Mouse (Mus musculus): ENCODE data around the gene Tfb2m. TPM values are rescaled to one million over a fixed set of nuclear protein-coding genes. Genes with fewer than 3 reads are reported as not detected.

The Tfb2m gene
- total RNA-seq, 4 experiments from 2014 or later = 65.3 to 73.3 (median 69.0) TPM

DNA sequence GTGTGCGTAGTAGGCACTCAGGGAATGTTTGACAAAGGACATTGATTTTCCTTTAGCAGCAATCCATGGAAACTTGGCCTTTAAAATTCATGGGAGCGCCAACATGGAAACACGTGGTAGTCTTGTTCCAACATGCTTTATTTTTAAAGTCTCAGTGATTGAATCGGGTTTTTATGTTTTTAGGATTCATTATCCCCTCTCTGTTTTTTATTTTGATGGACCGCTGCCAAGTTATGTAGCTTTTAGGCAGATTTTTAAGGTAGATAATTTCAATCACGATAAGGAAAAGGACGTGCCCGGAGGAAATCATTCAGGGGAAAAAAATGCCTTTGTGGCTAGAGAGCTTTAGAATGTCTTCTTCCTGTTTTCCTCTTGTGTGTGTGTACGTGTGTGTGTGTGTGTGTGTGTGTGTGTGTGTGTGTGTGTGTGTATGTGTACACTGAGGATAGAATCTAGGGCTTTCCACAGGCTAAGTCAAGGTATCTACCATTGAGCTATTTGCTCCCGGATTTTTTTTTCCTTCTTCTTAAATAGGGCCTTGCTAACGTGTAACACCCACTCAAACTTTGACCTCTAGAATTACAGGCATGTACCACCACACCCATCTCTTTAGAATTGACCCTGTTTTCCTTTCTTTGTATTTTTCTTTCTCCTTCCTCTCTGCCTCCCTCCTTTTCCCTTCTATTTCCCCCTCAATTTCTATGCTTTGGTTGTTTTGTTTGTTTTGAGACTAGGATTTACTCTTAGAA, 13.6 kb upstream of the Tfb2m start:
- DNase-seq (ENCODE audit: low spot score) = peak; percentile 69

DNA sequence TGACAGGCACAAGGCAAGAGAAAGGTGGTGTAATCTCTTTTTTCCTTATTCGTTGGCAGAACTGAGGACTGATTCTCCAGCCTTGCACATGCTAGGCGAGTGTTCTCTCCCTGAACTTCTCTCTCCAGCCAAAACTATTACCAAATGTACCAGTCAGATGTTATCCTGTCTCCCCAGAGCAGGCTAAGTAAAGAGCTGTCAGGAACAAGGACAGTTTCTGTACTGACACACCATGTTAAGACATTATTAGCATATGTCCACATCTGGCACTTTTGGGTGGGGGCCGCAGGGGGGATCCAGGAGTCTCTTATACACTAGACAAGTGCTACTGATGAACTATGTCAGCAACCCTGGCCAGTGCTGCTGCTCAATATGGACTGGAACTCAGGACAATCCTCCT, 10.9 kb upstream of the Tfb2m start:
- no peak for DNase-seq (ENCODE audit: low spot score)

DNA sequence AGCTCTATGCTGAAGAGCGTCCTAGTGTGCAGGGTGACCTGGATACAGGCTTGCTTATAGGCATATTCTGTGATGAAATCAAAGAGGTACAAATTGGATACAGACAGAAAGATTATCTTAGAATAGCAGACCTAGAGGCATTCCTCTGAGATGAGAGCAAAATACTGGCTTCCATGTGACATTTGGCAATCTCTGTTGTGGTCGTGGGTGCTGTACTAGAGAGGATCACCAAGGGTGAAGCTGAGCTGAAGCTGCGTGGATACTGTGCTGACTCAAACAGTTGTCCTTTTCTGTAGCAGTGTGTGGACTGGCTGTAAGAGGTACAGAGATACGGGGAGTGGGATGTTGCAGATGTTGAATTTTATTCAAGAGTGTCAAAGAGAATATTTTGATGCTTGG, 7.9 kb upstream of the Tfb2m start:
- no peak for DNase-seq (ENCODE audit: low spot score)

DNA sequence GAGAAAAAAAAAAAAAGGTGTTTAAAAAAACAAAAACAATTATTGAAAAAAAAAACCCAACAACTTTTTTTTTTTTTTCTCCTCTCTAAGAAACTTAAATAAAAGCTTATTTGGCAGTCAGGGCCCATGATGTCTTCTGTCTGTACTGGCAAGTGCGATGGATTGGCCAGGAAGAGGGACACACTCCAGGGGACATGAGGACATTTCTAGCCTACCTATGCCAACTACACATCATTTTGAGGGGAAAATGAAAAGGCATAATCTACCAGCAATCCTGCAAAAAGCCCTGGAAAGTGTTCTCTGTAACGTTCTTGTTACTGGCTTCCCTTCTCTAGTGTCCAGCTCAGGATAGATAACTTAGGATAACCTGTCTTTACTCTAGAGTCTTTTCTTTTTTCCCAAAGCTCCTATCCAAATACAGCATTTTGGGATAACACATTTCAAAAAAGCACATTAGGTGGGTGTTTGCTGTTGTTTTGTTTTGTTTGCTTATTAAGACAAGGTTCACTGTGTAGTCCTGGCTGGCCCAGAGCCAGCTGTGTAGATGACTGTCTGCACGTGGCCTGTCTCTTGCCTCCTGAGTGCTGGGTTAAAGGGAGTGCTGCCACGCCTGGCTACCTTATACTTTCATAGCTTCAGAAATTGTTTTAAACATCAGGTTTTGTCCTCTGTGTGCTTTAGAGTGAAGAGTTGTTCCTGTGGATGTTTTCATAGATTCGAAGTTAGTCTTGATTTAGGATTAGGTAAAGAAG, 7.3 kb upstream of the Tfb2m start:
- peak; percentile 27 for DNase-seq (ENCODE audit: low spot score)

DNA sequence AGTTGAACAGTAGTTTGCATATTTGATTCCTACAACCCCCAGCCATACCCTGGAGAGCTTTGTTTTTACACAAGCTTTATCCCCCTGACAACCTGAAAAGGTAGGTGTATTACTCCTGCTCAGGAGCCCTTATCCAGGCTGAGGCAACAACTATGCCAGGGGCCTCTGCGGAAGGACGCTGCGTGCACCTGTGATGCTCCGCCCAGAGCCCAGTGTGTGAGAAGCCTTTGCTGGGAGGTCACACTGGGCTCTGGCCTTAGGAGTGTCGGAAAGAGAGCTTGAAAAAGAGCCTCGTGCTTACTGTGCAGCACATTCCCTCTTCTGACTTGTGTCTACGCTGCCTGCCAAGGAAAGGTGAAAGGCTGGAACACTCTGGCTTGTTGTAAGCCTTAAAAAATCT, 6.7 kb upstream of the Tfb2m start:
- DNase-seq (ENCODE audit: low spot score) = no peak

DNA sequence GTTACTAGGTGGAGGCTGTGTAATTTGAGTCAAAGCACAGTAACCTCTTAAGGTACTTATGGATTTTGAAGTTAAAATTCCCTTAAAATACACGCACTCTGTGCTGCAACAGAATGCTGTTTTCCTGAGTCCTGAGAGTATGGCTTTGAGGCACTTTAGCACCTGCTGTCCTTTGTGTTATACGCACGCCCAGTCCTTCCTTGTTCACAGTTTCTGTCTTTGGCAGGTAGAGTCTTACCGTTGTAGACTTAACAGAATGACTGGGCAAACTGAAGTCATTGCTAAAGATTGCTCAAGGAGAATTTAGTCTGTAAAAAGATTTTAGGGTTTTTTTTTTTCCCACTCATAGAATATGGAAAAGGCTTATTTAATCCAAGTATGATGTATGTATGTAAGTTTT, 5.9 kb upstream of the Tfb2m start:
- no peak for DNase-seq (ENCODE audit: low spot score)

DNA sequence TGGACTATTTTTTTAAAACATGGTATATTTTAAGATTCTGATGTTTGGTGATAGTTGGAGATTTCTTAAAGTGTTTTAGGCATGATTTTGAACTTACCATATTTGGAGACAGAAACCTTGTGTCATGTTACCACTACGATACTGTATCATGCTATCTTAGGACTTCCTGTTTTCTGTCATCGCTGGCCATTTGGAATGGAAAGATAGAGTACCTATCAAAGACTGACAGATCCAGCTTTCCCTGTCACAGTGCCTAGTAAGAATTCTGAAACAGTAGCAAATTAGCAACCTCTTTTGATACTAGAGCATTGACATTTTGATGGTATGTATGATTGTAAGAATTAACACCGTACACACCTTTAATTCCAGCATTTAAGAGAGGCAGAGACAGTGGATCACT, 5.3 kb upstream of the Tfb2m start:
- no peak for DNase-seq (ENCODE audit: low spot score)

DNA sequence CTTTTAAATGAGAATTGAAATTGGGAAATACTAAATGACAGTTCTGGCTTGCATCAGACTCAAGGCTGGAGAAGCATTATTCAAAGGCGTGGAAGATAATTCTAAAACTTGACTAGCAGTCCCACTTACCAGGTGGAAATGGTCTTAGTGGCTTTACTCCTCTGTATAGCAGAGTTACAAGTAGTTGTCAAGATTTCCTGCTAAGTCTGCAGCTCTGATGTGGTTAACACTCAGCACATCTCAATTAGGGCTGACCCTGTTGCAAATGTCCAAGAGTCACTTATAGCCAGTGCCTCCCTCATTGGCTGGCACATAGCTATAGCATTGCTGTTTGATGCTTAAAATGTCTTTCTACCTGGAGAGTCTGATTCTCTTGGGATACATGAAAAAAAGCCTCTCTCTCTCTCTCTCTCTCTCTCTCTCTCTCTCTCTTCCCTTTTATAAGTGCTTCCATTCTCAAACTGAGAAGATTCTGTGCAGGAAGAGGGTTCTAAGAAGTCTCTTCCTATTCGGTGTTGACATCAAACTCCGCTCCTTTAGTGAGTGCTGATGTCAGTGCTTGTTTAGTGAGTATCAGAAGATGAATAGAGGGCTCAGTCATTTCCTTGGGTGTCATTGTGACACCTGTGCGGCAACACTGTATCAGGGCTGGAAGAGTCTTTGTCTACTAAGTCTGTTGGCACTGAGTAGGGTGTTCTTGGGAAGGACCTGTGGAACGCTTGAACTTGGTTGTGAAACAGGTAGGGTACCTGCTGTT, 3.1 kb upstream of the Tfb2m start:
- DNase-seq (ENCODE audit: low spot score) = no peak

DNA sequence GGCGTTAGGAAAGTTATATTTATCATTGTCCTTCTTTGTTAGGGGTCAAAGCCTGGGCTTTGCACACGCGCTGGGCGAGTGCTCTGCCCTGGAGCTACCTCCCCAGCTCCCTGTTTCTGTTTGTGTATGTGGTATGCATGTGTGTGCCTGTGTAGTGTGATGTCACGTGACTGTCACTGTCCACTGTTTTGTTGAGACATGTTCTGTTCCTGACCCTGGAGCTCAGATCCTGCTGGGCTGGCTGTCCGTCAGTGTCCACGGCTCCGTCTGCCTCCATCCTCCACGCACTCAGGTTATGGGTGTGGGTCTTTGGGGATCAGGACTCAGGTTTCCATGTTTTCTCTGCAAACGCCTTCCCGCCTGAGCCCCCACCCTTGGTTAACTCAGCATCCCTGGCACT, 2.2 kb upstream of the Tfb2m start:
- DNase-seq (ENCODE audit: low spot score) = peak; percentile 28

DNA sequence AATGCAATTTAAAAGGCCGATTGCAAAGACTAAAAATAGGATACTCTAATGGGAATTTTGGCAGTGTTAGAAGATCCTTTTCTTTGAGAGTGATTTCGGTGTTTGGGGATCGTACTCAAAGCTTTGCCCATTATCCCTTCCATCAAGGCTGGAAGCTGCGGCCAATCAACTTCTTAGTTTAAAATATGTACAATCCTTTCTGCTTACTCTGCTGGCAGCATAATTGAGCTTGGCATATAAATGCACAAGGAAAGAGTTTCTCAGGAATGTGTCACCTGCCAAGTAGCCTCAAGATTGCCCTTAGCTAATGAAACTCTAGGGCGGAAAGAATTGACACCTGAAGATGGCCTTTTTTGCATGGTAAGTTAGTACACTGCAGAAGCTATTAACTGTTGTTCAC, 1.1 kb upstream of the Tfb2m start:
- DNase-seq (ENCODE audit: low spot score) = no peak

DNA sequence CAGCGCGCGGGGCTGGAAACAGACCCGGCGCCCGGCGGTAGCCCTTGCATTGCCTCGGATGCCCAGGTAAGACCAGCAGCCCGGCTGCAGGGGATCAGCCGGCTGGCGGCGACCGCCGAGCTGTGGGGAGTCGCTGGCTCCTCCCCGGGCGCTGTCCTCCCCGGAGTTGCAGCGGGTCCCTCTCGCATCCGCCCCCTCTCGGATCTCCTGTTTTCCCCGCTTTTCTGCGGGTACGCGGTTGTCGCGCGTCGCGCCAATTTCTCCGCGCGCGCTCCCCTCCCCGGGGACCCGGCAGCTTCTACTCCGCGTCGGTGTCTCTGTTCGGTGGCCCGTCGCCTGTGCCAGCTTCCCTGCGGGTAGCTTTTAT, 467 bp upstream of the Tfb2m start:
- no peak for DNase-seq (ENCODE audit: low spot score)

DNA sequence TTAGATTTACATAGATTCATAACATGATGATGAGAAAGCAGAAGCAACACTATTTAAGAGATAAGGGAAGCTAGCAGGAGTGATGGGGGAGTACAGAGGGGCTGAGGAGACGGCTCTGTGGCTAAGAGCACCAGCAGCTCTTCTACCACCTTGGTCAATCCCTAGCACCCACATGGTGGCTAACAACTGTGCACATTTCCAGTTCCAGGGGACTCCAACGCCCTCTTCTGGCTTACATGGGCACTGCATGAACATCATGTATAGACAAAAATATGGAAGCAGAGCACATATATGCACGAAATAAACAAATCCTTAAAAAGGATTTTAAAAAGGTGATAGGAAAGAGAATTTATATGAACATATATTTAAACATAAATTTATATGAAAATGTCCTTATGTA, 4.6 kb downstream of the Tfb2m start:
- no peak for DNase-seq (ENCODE audit: low spot score)

DNA sequence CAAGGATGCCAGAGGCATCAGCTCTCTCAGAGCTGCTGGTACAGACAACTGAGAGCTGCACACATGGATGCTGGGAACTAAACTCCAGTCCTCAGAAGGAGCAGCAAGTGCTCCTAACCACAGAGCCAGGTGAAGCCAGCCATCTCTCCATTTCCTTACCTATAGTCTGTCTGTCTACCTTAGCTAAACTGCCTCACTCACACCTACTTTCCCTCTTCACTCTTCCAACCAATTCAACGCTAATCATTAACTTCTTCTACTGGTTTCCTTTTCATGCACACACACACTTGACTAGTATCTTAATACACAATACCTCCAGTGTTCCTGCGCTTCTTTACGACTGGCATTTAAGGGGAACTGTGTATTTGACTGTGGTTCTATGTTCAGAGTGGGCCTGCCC, 6.2 kb downstream of the Tfb2m start:
- no peak for DNase-seq (ENCODE audit: low spot score)

DNA sequence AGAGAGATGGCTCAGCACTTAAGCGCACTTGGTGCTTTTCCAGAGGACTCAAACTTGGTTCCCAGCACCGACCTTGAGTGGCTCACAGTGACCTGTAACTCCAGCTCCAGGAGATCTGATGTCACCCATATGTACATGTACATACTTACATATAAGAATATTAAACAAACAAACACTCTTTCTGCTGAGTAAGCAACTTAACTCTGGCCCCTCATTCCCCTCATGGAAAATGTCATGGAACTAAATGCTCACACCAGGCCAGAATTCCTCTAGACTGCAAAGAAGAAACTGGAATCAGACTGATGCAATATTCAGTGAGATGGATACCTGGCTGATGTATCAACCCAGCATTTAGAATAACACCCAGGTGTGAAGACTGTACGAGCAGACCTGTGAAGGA, 7.0 kb downstream of the Tfb2m start:
- no peak for DNase-seq (ENCODE audit: low spot score)

DNA sequence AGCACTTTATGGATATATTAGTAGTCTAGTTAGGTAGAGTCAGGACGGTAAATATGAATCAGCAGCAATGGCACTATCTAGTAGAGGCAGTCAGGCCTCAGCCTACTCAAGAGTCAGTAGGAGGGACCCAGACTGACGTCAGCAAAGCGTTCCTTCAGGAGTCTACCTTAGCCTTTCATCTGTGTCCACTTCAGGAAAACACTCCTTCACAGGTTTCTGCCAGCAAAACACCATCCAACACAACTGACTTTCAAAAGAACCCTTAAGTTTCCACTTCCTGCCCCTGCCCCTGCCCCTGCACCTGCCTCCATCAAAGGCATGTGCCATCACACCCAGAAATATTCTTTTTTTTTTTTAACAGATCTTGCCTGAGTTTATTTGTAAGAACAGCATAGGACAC, 26.2 kb downstream of the Tfb2m start:
- no peak for DNase-seq (ENCODE audit: low spot score)

DNA sequence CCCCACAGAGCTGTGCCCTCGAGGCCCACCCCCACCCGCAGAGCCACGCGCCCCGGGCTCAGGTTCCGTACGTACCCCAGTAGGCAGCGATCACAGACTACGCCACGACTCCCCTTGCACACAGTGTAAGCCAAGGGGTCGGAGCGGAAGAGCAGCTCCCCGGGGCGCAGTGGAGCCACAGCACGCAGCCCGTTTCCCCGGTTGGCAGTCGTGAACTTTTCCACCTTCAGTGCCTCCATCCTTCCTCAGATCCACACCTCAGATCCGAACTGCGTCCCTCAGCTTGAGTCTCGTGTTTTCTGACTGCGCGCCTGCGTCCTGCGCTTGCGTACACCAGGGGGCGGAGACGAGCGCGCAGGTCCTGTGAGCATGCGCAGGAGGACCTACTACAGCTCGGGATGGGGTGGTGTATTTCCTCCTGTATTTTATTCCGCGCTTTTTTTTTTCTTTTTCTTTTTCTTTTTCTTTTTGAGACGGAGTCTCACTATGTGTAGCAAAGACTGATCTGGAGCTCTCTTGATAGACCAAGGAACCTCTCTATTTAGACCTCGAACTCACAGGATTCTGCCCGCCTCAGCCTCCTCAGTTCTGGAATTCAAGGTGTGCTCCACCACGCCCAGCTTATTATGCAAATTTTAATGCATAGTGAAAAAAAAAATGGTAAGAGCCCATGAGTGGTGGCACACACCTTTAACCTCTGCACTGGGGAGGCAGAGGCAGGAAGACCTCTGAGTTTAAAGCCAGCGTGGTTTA, 28.2 kb downstream of the Tfb2m start, which contains the start of gene Smyd3:
TSS of gene Smyd3 (minus strand) at position 329 of the 753 bp plus-strand sequence.
- peak; percentile 87 for DNase-seq (ENCODE audit: low spot score)

DNA sequence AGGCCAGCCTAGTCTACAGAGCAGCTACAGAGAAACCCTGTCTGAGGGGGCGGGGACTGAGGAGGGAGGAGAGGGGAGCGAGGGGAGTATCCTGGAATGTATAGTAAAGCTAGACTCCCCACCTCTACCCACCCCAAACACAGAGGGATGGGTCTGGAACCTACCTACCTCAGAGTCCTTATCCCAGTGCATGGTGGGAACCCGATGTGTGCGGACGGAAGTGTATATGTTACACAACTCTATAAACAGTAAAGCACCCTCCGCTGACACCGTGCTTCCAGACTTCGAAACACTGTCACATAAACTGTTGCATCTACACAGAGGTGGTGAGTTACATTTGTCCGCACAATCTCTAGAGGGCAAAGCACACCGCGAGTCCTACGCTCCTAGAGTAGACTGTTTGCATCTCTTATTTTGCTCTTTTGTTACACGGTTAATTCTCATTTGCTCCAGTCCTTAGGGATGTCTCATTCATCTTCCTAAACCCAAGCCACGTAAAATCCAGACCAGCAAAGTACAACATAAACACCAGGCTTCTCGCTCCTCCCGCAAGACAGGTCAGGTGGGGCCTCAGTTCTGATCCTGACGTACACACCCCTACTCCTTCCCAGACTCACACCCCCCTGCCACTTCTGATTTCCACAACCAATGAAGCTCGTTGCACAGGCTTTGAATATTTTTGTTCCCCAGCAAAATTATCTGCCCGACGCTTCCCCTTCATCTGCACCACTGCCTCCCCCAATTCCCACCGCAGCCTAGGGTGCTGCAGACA, 28.9 kb downstream of the Tfb2m start:
- peak; percentile 8 for DNase-seq (ENCODE audit: low spot score)

DNA sequence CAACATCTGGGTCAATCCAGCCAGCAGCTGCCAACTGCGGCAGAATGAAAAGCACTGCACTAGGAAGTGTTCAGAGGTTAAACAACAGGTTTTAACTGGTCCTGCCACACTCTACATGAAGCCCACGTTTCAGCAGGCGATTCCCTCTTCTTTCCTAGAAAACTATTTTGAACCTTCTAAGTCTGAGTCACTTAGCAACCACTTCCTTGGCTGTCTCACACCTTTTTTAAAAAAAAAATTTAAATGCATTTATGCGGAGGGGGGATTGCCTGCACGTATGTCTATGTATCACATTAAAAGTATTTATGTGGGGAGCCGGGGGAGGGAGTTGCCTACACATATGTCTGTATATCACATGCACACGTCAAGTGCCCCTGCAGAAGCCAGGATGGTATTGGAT, 34.2 kb downstream of the Tfb2m start:
- no peak for DNase-seq (ENCODE audit: low spot score)

DNA sequence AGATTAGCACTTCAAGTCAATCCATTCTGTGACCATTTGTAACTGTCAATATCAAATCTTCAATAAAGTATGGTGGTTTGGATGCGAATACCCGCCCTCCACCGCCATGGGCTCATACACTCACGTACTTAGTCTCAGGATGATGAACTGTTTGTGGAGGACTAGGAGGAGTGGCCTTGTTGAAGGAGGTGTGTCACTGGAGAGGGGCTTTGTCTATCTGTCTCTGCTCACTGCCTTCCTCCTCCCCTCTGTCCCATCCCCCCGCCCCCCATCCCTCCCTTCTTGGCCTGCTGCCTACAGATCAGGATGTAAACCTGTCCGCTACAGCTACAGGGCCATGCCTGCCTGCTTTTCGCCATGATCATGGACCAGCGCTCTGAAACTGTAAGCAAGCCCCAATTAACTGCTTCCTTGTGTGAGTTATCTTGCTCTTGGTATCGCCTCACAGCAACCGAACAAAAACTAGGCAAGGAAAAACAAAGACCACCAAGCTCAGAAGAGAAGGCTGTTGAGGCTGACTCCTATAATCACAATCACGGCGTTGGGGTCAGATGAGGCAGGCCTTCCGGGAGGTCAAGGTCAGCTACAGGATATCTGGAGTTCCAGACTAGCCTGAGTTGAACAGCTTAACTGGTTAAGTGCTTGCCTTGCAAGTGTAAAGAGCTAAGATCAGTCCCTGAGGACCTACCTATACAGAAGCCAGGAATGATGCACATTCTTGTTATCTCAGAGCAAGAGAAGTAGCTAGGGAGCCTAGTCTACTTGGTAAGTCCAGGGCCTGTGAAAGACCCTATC, 35.3 kb downstream of the Tfb2m start:
- DNase-seq (ENCODE audit: low spot score) = no peak

All from heart, adult 8-10 months (tissue).